Mouse (Mus musculus): ENCODE results near the gene Hsd17b2. TPM values are rescaled to one million over a fixed set of nuclear protein-coding genes. Genes with fewer than 3 reads are reported as not detected.

Hsd17b2 gene
- polyA plus RNA-seq, 1 experiment, result not detected

DNA sequence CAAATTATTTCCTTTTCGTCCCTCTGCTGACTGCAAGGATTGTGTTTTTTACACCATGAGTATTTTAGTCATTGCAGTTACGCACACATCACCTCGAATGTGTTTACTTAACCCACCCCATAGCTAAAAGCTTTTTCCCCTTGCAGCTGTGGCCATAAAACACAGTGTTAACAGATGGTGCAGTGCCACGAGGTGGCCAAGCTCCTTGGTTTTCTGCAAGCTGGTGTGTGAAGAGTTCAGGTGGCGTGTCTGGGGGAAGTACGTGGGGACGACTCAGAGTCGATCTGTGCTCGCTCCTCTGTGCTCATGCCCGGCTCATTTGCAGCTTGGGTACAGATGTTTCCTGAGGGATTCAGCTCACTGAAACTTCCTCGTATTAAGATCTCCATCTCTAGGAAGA lies 17.2 kb upstream of the Hsd17b2 start:
- no peak overlapping the region for H3K27ac ChIP-seq (ENCODE audit: insufficient read depth, low read length)
- no peaks in the 10 kb centered on the region for H3K4me1 ChIP-seq (ENCODE audit: control insufficient read depth, insufficient read depth, insufficient read length)
- DNase-seq (ENCODE audit: low read depth in 1 of 2, low spot score in 2 of 2), result no peak
- H3K36me3 ChIP-seq (ENCODE audit: control insufficient read depth, insufficient read depth, low read length), result no peaks in the 10 kb centered on the region
- no peaks in the 10 kb centered on the region for H3K27me3 ChIP-seq (ENCODE audit: control insufficient read depth, insufficient read depth, low read length)
- 12% methylated on average over 11 of the region's 11 CpGs for WGBS
- TF ChIP-seq POLR2A (IDR thresholded peaks at IDR 0.05; ENCODE audit: low read depth, low read length), result no peak
- TF ChIP-seq CTCF (IDR thresholded peaks at IDR 0.05; ENCODE audit: extremely low read depth, insufficient read depth, insufficient read length, insufficient replicate concordance), result no peak
- no peak overlapping the region for H3K4me3 ChIP-seq (ENCODE audit: extremely low read depth, insufficient read depth, insufficient read length)

DNA sequence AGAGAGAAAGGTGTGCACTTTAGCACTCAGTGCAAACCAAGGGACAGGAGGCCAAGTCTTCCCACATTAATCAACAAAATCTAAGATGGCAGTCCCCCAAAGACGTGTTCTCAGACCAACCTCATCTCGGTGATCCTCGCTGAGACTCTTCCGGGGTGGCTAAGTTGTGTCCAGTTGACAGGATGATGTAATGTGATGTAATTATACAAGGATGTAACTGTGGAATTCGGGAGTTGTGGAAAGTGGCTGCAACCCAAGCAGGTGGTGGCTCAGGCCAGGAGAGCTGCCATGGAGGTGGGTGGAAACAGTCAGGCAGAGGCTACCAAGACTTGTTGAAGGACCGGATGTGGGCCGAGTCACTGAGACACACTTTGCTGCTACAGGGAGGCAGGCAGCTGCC lies 13.8 kb upstream of the Hsd17b2 start:
- H3K27ac ChIP-seq (ENCODE audit: insufficient read depth, low read length), result no peak overlapping the region
- no peaks in the 10 kb centered on the region for H3K27me3 ChIP-seq (ENCODE audit: control insufficient read depth, insufficient read depth, low read length)
- WGBS, result 80% methylated on average over 7 of the region's 7 CpGs
- no peak for TF ChIP-seq CTCF (IDR thresholded peaks at IDR 0.05; ENCODE audit: extremely low read depth, insufficient read depth, insufficient read length, insufficient replicate concordance)
- no peak for TF ChIP-seq POLR2A (IDR thresholded peaks at IDR 0.05; ENCODE audit: low read depth, low read length)
- H3K4me3 ChIP-seq (ENCODE audit: extremely low read depth, insufficient read depth, insufficient read length), result no peak overlapping the region
- no peak for DNase-seq (ENCODE audit: low read depth in 1 of 2, low spot score in 2 of 2)
- H3K36me3 ChIP-seq (ENCODE audit: control insufficient read depth, insufficient read depth, low read length), result no peaks in the 10 kb centered on the region
- no peaks in the 10 kb centered on the region for H3K4me1 ChIP-seq (ENCODE audit: control insufficient read depth, insufficient read depth, insufficient read length)

DNA sequence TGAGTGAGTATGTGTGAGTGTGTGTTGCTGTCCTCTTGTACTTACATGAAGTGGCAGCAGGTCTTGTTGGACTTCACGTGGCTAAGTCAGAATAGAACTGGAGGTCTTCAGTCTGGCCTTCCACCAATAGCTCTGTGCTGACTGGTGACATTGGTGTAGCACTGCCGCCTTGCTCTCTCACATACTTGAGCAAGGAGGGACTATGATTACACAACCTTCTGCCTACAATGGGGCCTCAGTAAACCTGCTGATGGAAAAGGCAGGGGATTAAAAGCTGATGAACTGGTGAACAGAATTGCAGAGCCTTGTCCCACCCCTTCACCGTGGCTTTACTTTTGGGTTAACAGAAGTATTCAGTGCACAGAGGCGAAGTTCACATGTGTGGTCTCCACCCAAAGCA lies 9.6 kb upstream of the Hsd17b2 start:
- H3K27ac ChIP-seq (ENCODE audit: insufficient read depth, low read length), result no peak overlapping the region
- TF ChIP-seq POLR2A (IDR thresholded peaks at IDR 0.05; ENCODE audit: low read depth, low read length), result no peak
- H3K27me3 ChIP-seq (ENCODE audit: control insufficient read depth, insufficient read depth, low read length), result no peaks in the 10 kb centered on the region
- no peaks in the 10 kb centered on the region for H3K4me1 ChIP-seq (ENCODE audit: control insufficient read depth, insufficient read depth, insufficient read length)
- H3K4me3 ChIP-seq (ENCODE audit: extremely low read depth, insufficient read depth, insufficient read length), result no peak overlapping the region
- no peaks in the 10 kb centered on the region for H3K36me3 ChIP-seq (ENCODE audit: control insufficient read depth, insufficient read depth, low read length)
- no peak for DNase-seq (ENCODE audit: low read depth in 1 of 2, low spot score in 2 of 2)
- 82% methylated on average over 4 of the region's 4 CpGs for WGBS

DNA sequence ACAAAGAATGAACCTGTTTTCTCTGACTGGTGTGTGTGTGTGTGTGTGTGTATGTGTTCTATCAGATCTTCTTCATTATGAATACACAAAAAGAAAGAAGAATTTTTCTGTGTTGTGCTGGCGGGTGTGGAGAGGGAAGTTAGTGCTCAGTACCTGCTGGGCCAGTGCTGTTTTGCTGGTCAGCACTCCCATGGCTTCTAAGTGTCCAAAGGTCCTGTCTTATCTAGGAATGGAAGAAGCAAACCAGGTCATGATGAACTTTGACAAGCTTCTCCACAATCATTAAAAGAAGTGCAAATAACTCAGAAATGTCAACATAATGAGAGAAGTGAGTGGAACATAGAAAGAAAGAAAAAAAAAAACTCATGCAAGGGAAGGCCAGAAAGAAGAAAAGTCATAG lies 6.1 kb upstream of the Hsd17b2 start:
- no peaks in the 10 kb centered on the region for H3K36me3 ChIP-seq (ENCODE audit: control insufficient read depth, insufficient read depth, low read length)
- no peak overlapping the region for H3K27ac ChIP-seq (ENCODE audit: insufficient read depth, low read length)
- no peak for DNase-seq (ENCODE audit: low read depth in 1 of 2, low spot score in 2 of 2)
- H3K4me1 ChIP-seq (ENCODE audit: control insufficient read depth, insufficient read depth, insufficient read length), result no peaks in the 10 kb centered on the region
- 79% methylated on average over 1 of the region's 1 CpGs for WGBS
- TF ChIP-seq CTCF (IDR thresholded peaks at IDR 0.05; ENCODE audit: extremely low read depth, insufficient read depth, insufficient read length, insufficient replicate concordance) (no peak), POLR2A (IDR thresholded peaks at IDR 0.05; ENCODE audit: low read depth, low read length) (no peak)
- no peak overlapping the region for H3K4me3 ChIP-seq (ENCODE audit: extremely low read depth, insufficient read depth, insufficient read length)
- H3K27me3 ChIP-seq (ENCODE audit: control insufficient read depth, insufficient read depth, low read length), result no peaks in the 10 kb centered on the region

DNA sequence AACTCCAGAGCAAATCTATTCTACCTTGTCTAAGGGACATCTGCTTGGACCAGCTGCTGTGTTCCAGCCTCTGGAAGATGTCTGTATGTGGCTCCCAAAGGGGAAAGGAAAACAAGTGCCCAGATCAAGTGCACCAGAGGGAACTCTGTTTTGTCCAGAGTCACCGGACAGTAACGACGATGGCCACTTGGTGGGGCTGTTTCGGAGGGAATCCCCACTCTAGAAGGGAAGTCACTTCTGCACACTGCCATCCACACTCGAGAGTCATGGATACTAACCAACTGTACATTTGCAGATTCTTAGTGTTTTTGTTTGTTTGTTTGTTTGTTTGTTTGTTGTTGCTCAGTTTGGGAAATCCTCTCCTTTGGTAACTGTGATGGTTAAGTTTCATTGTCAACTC lies 4.5 kb upstream of the Hsd17b2 start:
- TF ChIP-seq POLR2A (IDR thresholded peaks at IDR 0.05; ENCODE audit: low read depth, low read length) (no peak), CTCF (IDR thresholded peaks at IDR 0.05; ENCODE audit: extremely low read depth, insufficient read depth, insufficient read length, insufficient replicate concordance) (no peak)
- Histone ChIP-seq H3K4me1 (ENCODE audit: control insufficient read depth, insufficient read depth, insufficient read length) (no peaks in the 10 kb centered on the region), H3K4me3 (ENCODE audit: extremely low read depth, insufficient read depth, insufficient read length) (no peak overlapping the region), H3K36me3 (ENCODE audit: control insufficient read depth, insufficient read depth, low read length) (no peaks in the 10 kb centered on the region), H3K27ac (ENCODE audit: insufficient read depth, low read length) (no peak overlapping the region), H3K27me3 (ENCODE audit: control insufficient read depth, insufficient read depth, low read length) (no peaks in the 10 kb centered on the region)
- no peak for DNase-seq (ENCODE audit: low read depth in 1 of 2, low spot score in 2 of 2)
- 41% methylated on average over 5 of the region's 5 CpGs for WGBS

DNA sequence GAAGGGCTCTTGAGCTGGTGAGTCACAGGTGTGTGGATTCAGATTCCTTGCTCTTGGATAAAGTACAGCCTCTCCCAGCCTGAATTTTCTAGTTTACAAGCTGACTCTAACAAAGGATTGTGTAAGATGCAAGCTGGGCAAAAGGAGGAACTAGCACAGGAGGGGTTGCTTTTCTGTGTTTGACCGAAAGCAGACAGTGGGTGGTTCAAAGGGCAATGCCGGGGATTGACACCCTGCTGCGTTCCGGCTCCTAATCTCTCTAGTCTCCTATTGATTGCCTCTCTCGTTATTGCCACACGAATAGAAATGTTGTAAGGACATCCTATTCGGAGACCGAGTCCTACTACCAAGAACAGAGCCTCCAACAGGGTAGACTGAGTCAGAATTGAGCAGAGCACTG lies 1.0 kb upstream of the Hsd17b2 start:
- 58% methylated on average over 8 of the region's 8 CpGs for WGBS
- Histone ChIP-seq H3K4me3 (ENCODE audit: extremely low read depth, insufficient read depth, insufficient read length) (no peak overlapping the region), H3K4me1 (ENCODE audit: control insufficient read depth, insufficient read depth, insufficient read length) (no peaks in the 10 kb centered on the region), H3K27ac (ENCODE audit: insufficient read depth, low read length) (no peak overlapping the region), H3K36me3 (ENCODE audit: control insufficient read depth, insufficient read depth, low read length) (no peaks in the 10 kb centered on the region), H3K27me3 (ENCODE audit: control insufficient read depth, insufficient read depth, low read length) (no peaks in the 10 kb centered on the region)
- no peak for TF ChIP-seq POLR2A (IDR thresholded peaks at IDR 0.05; ENCODE audit: low read depth, low read length)
- TF ChIP-seq CTCF (IDR thresholded peaks at IDR 0.05; ENCODE audit: extremely low read depth, insufficient read depth, insufficient read length, insufficient replicate concordance), result no peak
- no peak for DNase-seq (ENCODE audit: low read depth in 1 of 2, low spot score in 2 of 2)

DNA sequence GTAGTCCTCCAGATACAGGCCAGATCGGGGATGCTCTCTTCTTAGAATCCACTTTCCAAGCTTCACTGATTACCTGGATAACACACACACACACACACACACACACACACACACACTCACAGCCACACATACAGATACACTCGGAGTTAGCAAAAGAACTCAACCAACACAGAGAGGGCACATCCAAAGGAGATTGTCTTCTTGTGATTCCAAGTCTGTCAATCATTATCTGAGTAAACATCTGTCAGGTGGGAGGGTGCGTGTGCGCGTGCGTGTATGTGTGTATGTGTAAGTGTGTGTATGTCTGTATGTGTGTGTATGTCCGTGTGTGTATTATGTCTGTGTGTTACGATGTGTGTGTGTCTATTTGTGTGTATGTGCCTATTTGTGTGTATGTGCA lies 458 bp upstream of the Hsd17b2 start:
- WGBS, result 88% methylated on average over 8 of the region's 8 CpGs
- Histone ChIP-seq H3K36me3 (ENCODE audit: control insufficient read depth, insufficient read depth, low read length) (no peaks in the 10 kb centered on the region), H3K27ac (ENCODE audit: insufficient read depth, low read length) (no peak overlapping the region), H3K27me3 (ENCODE audit: control insufficient read depth, insufficient read depth, low read length) (no peaks in the 10 kb centered on the region), H3K4me3 (ENCODE audit: extremely low read depth, insufficient read depth, insufficient read length) (no peak overlapping the region), H3K4me1 (ENCODE audit: control insufficient read depth, insufficient read depth, insufficient read length) (no peaks in the 10 kb centered on the region)
- no peak for DNase-seq (ENCODE audit: low read depth in 1 of 2, low spot score in 2 of 2)
- TF ChIP-seq POLR2A (IDR thresholded peaks at IDR 0.05; ENCODE audit: low read depth, low read length) (no peak), CTCF (IDR thresholded peaks at IDR 0.05; ENCODE audit: extremely low read depth, insufficient read depth, insufficient read length, insufficient replicate concordance) (no peak)
